Mouse (Mus musculus) testis, adult 2 months (tissue): ENCODE data around the gene Opn4.

Experiments
- CTCF ChIP-seq: fragments of 200-500 bp; IDR thresholded peaks from 2 replicates; pipeline ENCODE4 v1.5.1; 2012; ENCODE audit warnings: low read depth, mild to moderate bottlenecking, inconsistent platforms, low read length, moderate library complexity; ENCODE audit not compliant: control insufficient read depth, insufficient read depth, insufficient replicate concordance
- POLR2A ChIP-seq: fragments of 200-500 bp; IDR thresholded peaks from 2 replicates; pipeline ENCODE4 v1.6.1; 2012; ENCODE audit warnings: low read depth, mild to moderate bottlenecking, inconsistent platforms, low read length, moderate library complexity; ENCODE audit not compliant: control insufficient read depth

DNA sequence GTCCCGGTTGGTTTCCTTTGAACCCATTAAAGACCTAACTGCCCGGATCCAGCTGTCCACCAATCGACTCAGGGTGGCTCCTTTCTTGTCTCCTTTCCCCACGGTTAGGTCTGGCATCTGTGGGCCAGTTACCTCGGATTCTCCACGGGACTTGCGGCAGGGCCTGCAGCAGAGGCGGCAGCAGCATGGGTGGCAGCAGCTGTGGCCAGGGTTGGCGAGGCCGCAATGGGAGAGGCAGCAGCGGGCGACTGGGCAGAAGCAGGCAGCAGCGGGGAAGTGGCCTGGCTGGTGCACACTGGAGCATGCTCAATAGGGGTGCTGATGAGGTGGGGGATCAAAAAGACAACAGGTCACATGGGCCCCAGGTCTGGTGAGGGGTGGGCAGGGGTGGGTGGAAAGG is 44.7 kb downstream of the Opn4 start:
- TF ChIP-seq CTCF, result no peak
- TF ChIP-seq POLR2A, result no peak
